Mouse (Mus musculus): ENCODE measurements around the gene Krt80. TPM values are rescaled to one million over a fixed set of nuclear protein-coding genes. Genes with fewer than 3 reads are reported as not detected.

Krt80 gene
- total RNA-seq, 2 experiments from 2014 or later = 1.6 to 1.9 TPM

- DNase-seq (ENCODE audit: low spot score in 2 of 2) = no peak
- intact Hi-C loops (cut with DNase I) = no loop called here
These were observed 8.7 kb upstream of the Krt80 start for GRCm38 (mm10) chr15:101378646-101379045.

- no peak for DNase-seq (ENCODE audit: low spot score in 2 of 2)
- intact Hi-C loops (cut with DNase I) = no loop called here
These were observed 6.8 kb upstream of the Krt80 start for GRCm38 (mm10) chr15:101376776-101377061.

DNA sequence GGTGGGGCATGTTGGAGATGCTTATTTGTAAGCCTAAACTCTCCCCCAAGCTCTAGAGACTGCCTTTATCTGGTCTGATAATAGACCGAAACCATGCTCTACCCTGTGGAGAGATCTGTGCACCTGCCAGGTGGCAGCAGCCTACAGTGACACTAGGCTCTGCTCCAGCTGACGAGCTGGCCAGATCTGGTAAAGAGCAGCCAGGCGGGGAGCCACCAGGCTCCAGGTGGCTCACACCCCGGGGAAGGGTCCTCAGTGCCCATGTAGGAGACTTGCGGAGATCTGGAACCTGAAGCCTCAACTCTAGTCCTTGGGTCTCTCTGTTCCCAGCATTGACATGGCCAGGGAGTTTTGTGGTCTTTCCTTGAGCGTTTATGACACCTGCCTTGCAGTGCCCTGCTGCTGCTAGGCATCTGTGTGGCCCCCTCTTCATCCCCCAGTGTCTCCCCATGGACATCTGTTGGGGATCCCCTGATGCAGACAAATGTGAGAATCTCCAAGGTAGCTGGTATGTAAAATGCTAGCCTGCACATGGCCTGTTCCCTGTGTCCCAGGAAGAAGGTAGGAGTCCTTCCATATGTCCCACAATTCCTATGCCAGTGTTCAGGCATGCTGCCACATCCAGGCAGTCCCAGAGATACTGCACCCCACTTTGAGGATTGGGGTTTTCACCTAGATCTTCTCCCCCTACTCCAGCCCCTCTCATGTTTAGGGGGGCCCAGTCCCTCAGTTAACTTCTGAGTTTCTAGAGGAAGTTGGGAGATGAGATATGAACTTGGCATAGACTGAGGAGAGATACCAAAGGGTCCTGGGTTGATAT lies 6.2 kb upstream of the Krt80 start:
- no peak for DNase-seq (ENCODE audit: low spot score in 2 of 2)
- intact Hi-C loops (cut with DNase I) = no loop called here

- DNase-seq (ENCODE audit: low spot score in 2 of 2) = peak; percentile 26 to 52
- intact Hi-C loops (cut with DNase I) = no loop called here
These were observed 4.9 kb upstream of the Krt80 start for GRCm38 (mm10) chr15:101374879-101375278.

DNA sequence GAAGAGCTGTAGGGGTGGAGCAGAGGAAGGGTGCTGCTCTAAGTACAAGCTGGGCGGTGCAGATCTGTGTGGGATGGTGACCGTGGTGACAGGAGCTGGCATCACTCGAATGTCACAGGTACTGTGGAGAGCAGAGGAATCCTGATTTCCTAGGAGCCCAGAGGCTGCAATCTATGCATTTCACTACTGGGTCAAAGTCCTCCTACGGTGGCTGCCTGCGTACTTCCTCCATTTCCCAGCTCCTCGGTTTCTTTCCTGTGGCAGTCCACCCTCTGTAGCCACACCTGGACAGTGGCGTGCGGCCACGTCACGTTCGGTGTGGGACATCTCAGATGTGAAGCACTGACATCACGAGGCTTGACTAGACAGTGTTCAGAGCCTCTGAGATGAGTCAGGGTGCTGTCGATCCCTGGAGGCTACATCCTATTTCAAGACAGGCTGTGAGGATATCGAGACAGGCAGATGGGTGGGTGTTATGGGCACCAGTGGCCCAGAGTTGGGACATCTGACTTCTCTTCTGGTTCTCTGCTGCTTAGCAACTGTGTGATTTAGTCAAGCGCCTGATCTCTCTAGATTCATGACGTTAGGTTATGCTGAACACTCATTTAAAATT lies 3.4 kb upstream of the Krt80 start:
- DNase-seq (ENCODE audit: low spot score in 2 of 2) = peak; percentile 23 to 61
- intact Hi-C loops (cut with DNase I) = no loop called here

DNA sequence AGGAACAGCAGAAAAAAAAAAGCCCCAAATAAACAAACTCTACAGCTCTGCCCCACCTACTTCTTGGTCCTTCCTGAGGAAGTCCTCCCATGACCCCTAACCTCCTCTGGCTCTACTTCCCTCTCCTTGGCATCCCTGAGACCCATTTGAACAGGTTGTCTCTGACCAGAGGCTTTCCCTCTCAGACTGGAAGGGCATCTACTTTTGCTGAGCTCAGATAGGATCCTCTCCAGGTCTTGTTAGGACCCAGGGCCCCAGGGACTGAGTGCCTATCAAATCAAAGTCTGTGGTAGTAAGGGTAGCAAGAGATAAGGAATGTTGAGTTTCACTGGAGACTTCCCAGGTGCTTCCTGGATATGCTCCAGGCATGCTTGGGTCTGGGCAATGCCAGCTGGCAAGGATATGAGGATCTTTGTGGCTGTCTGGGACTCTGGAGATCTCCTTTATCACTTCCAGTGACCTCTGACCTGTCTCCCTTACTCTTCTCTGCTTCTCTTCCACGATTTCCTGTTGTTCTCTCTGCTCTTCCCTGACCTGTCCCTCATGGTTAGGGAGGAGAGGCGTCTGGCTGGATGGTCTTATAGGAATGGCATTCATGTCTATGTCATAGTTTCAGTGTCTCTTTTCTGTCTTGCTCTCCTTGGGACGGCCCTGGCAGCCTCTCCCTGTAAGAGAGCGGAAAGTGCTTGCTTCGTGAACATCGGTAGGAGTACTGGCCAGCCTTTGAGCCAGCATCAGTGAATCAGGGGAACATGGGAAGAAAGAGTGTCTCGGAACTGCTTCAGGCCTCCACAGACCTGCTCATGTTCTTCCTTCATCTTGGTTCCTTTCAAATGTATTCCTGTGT lies 2.4 kb upstream of the Krt80 start:
- no peak for DNase-seq (ENCODE audit: low spot score in 2 of 2)
- intact Hi-C loops (cut with DNase I) = no loop called here

DNA sequence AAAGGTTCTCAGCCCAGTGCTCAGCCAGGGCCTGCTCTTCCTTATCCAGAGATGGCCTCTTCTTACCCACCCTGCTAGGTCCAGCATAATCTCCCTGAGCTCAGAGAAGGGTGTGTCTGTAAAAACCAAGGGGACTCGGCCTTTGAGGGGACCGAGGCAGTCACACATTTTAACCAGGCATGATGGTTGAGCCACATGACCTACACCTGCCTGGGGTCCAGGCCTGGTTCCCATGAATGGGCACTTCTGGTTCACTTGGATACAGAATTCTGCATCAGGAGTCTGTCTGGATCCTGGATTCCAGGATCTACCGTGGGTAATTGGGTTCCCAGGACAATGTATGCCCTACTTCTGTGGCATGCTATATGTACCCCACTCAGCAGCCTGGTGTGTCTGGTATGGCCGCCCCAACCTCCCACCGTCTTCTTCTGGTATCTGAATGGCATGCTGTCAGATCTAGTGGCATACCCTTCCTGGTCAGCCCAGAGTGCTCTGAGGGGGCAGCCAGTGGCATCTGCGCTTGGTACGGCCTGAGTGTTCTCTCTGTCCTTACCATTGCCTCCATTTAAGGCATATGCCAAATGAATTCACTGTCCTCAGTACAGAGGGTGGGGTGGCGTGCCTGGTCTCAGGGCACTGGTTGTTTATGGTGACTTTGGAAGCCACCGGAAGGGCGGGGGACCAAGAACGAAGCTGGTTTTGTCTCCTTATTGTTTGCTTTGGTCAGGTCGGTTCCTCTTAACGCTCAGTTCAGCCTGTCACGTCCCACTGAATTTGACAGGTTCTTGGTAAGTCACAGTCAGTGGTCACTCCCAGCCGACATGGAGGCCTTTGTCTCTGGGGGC lies 1.4 kb upstream of the Krt80 start:
- DNase-seq (ENCODE audit: low spot score in 2 of 2) = no peak
- intact Hi-C loops (cut with DNase I) = no loop called here

- no peak for DNase-seq (ENCODE audit: low spot score in 2 of 2)
- intact Hi-C loops (cut with DNase I) = no loop called here
These were observed 421 bp downstream of the Krt80 start for GRCm38 (mm10) chr15:101369382-101370100.

DNA sequence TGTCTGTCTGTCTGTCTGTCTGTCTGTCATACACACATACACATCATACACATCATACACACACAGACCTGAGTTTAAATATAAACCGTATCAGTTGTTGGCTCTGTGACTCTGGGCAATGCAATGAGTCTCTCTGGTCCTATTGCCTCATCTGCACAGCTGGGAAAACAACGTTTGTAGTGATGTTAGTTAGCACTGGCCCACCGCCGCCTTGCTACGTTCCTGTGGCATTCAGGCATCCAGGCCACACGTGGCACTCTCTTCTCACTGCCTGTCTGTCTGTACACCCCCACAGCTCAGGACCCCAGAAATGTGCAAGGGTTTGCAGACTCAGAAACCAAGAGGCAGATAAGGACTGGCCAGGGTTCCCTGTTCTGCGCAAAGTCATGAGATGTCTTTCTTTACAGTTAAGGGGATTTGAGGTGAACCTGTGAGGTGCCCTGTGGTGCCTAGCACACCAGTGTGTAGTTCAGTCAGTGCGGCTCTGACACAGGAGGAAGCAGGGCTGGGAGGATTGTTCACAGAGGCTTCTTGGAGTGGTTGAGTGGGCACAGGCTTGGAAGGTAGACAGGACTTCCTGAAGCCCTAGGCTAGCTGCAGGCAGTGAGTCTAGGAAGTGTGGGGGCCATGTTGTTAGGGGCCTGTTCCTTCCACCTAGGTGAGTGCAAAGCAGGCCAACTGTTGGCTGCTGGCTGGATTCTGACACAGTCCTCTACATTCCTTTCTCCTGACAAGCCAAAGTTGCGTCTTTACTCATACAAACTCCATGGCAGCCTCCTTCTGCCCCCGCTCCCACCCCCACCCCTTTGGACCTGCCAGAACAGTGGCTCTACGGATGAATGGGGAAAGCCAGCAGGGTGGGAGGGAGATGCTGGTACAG lies 1.2 kb downstream of the Krt80 start:
- intact Hi-C loops (cut with DNase I) = no loop called here
- no peak for DNase-seq (ENCODE audit: low spot score in 2 of 2)

GRCm38 (mm10) chr15:101368015-101368414 lies 1.9 kb downstream of the Krt80 start:
- no peak for DNase-seq (ENCODE audit: low spot score in 2 of 2)
- intact Hi-C loops (cut with DNase I) = no loop called here

DNA sequence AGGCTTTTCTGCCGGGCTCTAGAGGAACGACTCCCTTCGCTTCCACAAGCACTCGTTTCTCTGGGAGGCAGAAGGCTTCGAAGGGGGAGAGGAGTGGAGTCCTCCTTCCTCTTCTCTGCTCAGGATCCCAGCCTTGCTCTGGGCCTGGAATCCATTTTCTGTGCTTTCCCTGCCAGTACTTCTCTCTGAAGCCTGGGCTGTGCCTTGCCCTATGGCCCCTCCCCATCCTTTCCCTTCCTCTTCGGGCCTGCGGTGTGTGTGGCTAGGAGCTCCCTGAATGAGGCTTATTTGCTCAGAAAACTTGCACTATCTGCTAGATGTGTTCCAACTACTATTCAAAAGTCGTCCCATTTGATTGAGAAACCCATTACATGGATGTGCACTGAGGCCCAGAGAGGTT lies 2.5 kb downstream of the Krt80 start:
- DNase-seq (ENCODE audit: low spot score in 2 of 2) = no peak
- intact Hi-C loops (cut with DNase I) = no loop called here

DNA sequence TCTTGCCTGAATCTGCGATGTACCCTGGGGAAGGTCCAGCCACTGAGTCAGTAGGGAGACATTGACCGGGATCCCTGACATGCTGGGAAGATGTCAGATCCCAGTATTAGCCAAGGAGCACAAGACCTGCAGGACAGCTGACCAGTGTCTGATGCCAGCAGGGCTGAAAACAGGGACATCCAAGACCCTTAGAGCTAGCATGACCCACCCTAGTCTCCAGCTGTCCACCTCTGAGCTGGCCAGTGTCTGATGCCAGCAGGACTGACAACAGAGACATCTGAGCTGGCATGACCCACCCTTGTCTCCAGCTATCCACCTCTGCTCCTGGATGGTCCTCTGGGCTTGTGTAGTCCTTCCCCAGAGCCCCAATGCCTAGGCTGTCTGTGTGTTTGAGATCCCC lies 3.0 kb downstream of the Krt80 start:
- no peak for DNase-seq (ENCODE audit: low spot score in 2 of 2)
- intact Hi-C loops (cut with DNase I) = no loop called here

- no peak for DNase-seq (ENCODE audit: low spot score in 2 of 2)
These were observed 3.5 kb downstream of the Krt80 start for GRCm38 (mm10) chr15:101366482-101366881.

GRCm38 (mm10) chr15:101365721-101366120 lies 4.2 kb downstream of the Krt80 start:
- DNase-seq (ENCODE audit: low spot score in 2 of 2) = no peak
- intact Hi-C loops (cut with DNase I) = no loop called here

More at GRCm38 (mm10) chr15:101366482-101366881, 3.5 kb downstream of the Krt80 start:
- intact Hi-C loops (cut with DNase I) = no loop called here

DNA sequence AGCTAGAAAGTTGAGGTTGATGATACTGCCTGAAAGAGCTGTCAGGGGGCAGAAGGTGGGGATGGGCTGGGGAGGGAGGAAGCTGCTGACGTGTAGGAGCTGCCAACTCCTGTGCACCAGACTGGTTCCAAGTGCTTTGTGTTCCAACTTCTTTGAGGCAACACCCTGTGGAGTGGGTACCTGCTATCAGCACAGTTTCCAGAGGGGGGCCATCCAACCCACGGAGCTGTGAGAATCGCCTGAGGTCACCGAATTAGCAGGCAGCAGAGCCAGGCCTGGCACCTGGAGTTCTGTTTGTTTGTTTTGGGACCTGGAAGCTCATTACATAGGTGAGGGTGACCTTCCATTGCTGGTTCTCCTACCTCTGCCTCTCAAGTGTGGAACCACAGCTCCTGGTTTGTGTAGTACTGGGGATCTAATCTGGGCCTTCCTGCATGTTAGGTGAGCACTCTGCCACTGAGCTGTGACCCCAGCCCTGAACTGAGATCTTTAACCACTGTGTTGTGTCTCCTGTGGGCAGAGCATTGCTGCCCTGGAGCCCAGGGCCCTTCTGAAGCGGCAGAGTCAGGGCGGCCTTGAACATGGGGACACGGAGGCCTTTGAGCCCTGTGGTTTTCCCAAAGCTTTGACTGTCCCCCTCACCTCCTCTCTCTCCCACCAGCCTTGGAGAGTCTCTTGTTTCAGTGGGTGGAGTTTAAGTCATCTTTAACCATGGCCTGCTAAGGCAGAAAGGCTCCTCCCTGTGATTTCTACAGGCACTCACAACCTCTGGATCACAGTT lies 4.9 kb downstream of the Krt80 start:
- intact Hi-C loops (cut with DNase I) = no loop called here
- DNase-seq (ENCODE audit: low spot score in 2 of 2) = no peak

- no peak for DNase-seq (ENCODE audit: low spot score in 2 of 2)
- intact Hi-C loops (cut with DNase I) = no loop called here
These were observed 5.5 kb downstream of the Krt80 start for GRCm38 (mm10) chr15:101364425-101364824.

- no peak for DNase-seq (ENCODE audit: low spot score in 2 of 2)
These were observed 6.0 kb downstream of the Krt80 start for GRCm38 (mm10) chr15:101363933-101364332.

More at GRCm38 (mm10) chr15:101363933-101364332, 6.0 kb downstream of the Krt80 start:
- intact Hi-C loops (cut with DNase I) = no loop called here

Measured in left cerebral cortex, postnatal 14 days (tissue).